ENCODE assay signal across 21 mouse cellular contexts in genomic region chr16:29822110-29822509, GRCm38 (mm10).
"Had no signal": no experiment of that assay in that cellular context is flagged by ENCODE, and none has a peak within 500 bp of the region (broad histone marks: within the 10 kb centered on the region; RNA-seq: fewer than 3 reads in every experiment).

No protein-coding gene starts in this region.

- H3K4me3 ChIP-seq: layer of hippocampus, adult 2 months; liver, embryonic 12.5 days; liver, embryonic 15.5 days; lung, embryonic 15.5 days; megakaryocyte, embryonic 14.5 days; midbrain, embryonic 10.5 days; midbrain, embryonic 13.5 days; myocyte; neural tube, embryonic 13.5 days had no signal

- H3K27ac ChIP-seq: layer of hippocampus, adult 2 months; liver, embryonic 12.5 days; liver, embryonic 15.5 days; lung, embryonic 15.5 days; midbrain, embryonic 10.5 days; midbrain, embryonic 13.5 days; neural tube, embryonic 13.5 days had no signal

- ATAC-seq: intestine, postnatal 0 days; liver, embryonic 12.5 days; midbrain, embryonic 13.5 days; midbrain, embryonic 16.5 days had no signal

- H3K4me2 ChIP-seq: liver, embryonic 12.5 days; liver, embryonic 15.5 days; lung, embryonic 15.5 days; midbrain, embryonic 13.5 days; neural tube, embryonic 13.5 days had no signal

- H3K27me3 ChIP-seq: liver, embryonic 15.5 days; lung, embryonic 15.5 days had no signal

- H3K9me3 ChIP-seq: liver, embryonic 12.5 days; liver, embryonic 15.5 days; lung, embryonic 15.5 days; megakaryocyte, embryonic 14.5 days; midbrain, embryonic 10.5 days; midbrain, embryonic 13.5 days; neural tube, embryonic 13.5 days had no signal

- H3K36me3 ChIP-seq: liver, embryonic 12.5 days; liver, embryonic 15.5 days; lung, embryonic 15.5 days; midbrain, embryonic 10.5 days; midbrain, embryonic 13.5 days; neural tube, embryonic 13.5 days had no signal

- DNase-seq: kidney, adult 2 months; layer of hippocampus, adult 9-11 months; liver; lung, adult 18-20 months; lung, postnatal 10 days; lung, postnatal 36 days; retina, postnatal 1 day; right cerebral cortex, postnatal 25 days; spleen, adult 18-20 months; thymus, postnatal 25 days had no signal

- H3K4me1 ChIP-seq: liver, embryonic 15.5 days had no signal

- H3K9ac ChIP-seq: liver, embryonic 12.5 days; liver, embryonic 15.5 days; lung, embryonic 15.5 days; midbrain, embryonic 13.5 days; neural tube, embryonic 13.5 days had no signal
